Mouse (Mus musculus): ENCODE data around the gene 2410015M20Rik.
A peak's percentile ranks its signal among the peaks of the same experiment; 100 is the strongest.
"Not testable (repeated sequence)": the region's sequence is repeated elsewhere in the genome, so short reads cannot be mapped to it uniquely, and the experiment has no call there.

2410015M20Rik gene

DNA sequence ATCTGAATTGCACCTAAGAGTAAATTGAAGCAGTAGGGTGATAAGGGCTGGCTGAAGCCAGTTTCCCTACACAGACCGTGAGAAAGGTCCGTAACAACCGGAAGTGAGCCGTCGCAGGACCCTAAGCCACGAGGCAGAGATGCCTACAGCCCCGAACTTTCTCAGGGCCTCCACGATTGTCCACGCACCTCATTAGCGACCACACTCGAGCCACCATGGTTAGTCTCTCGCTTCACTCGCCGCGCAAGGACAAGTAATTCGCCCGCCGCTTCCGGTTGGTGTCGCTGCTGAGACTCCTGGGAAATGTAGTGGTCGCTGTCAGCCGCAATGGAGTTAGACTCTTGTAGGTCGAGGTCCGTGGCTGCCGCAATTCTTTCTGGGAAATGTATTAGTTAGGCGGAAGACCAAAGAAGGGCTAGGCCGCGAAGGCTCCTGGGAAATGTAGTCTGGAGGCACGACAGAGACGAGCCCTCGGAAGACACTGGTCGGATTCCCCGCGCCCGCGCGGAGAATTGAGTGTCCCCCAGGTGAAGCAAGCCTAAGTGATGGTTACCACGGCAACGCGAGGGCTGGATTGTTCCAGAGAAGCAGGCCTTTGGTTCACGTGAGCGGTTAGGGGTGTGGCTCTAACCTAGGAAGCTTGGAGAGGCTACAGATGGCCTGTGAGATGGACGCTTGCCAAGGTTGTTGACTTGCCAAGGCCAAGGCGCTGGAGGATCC lies at the start of gene 2410015M20Rik:
Gene 2410015M20Rik (minus strand): TSS at position 320 of the 720 bp plus-strand sequence.
- peak; percentile 96 for DNase-seq (ENCODE audit: low spot score)

DNA sequence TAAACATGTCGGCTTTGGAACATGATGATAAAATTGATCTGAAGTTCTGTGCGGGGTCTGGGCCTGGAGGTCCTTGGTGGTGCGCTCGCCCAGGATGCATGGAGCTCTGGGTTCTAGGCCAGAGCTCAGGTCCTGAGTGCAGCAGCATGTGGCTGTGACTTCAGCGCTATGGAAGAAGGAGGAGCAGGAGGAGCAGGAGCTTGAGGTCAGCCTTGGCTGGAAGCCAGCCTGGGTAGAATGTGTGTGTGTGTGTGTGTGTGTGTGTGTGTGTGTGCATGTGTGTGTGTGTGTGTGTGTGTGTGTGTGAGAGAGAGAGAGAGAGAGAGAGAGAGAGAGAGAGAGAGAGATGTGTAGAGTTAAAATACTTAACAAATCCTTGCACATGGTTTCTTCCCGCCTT lies 46.6 kb upstream of the 2410015M20Rik start:
- no peak for DNase-seq (ENCODE audit: low spot score)

GRCm38 (mm10) chr17:56655311-56655710 lies 45.7 kb upstream of the 2410015M20Rik start:
- DNase-seq (ENCODE audit: low spot score), result no peak

- DNase-seq (ENCODE audit: low spot score), result no peak
Observed at GRCm38 (mm10) chr17:56654771-56655170, 45.2 kb upstream of the 2410015M20Rik start.

GRCm38 (mm10) chr17:56651801-56652200 lies 42.2 kb upstream of the 2410015M20Rik start:
- DNase-seq (ENCODE audit: low spot score), result no peak

- DNase-seq (ENCODE audit: low spot score), result no peak
Observed at GRCm38 (mm10) chr17:56647546-56647945, 38.0 kb upstream of the 2410015M20Rik start.

DNA sequence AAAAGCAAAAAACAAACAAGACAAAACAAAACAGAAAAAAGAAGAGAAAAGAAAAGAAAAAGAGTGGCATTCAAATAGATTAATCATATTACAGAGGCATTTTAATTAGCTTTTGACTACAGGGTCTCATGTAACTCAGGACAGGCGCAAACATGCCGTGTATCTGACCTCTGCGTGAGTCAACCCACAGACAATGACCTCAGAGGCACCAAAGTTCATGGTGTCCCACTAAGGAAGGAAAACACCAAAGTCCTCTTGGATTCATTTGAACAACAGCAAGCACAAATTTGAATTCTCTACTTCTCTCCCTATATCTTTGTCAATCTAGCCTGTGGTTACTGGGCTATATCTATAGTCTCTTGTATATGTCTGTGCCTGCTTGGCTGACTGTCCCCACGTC lies 33.7 kb upstream of the 2410015M20Rik start:
- DNase-seq (ENCODE audit: low spot score), result no peak

DNA sequence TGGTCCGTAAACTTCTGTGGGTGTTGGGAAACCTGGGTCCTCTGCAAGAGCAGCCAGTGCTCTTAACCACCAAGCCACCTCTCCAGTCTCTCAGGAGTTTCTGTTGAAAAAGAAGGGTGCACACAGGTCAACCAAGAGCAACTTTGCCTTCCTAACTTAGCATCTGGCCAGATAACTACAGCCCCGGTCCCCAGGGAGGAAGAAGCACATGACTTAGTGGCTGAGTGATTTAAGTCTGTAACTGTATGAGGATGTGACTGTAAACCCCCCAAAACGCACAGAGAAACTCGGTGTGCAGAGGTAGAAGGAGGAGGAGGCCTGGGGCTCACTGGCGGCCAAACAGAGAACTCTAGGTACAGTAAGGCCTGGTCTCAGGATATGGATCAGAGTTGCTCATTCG lies 24.5 kb upstream of the 2410015M20Rik start:
- no peak for DNase-seq (ENCODE audit: low spot score)

DNA sequence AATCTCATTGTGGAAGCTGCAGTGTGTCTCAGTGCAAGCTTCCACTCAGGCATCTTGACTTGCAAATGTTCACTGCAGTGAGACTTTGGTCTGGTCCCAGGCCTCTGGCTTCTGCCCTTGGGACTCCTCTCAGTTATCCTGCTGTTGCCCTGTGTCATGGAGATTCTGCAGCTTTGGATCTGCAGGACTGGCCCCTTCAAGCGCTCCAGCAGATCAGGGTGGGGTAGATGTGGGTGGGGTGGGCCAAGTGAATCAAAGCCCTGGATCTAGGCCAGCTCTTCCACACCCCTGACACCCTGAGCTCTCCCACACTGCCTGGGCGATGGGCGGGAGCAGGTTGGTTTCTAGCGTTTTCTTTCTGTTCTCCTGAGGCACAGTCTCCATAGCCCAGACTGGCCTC lies 22.2 kb upstream of the 2410015M20Rik start:
- DNase-seq (ENCODE audit: low spot score), result no peak

GRCm38 (mm10) chr17:56629800-56630781 lies 20.5 kb upstream of the 2410015M20Rik start:
- DNase-seq (ENCODE audit: low spot score), result not testable (repeated sequence)

- no peak for DNase-seq (ENCODE audit: low spot score)
Observed at GRCm38 (mm10) chr17:56627530-56628277, 18.1 kb upstream of the 2410015M20Rik start, which contains the start of gene Catsperd. TSS of gene Catsperd (plus strand) at chr17:56628143.

DNA sequence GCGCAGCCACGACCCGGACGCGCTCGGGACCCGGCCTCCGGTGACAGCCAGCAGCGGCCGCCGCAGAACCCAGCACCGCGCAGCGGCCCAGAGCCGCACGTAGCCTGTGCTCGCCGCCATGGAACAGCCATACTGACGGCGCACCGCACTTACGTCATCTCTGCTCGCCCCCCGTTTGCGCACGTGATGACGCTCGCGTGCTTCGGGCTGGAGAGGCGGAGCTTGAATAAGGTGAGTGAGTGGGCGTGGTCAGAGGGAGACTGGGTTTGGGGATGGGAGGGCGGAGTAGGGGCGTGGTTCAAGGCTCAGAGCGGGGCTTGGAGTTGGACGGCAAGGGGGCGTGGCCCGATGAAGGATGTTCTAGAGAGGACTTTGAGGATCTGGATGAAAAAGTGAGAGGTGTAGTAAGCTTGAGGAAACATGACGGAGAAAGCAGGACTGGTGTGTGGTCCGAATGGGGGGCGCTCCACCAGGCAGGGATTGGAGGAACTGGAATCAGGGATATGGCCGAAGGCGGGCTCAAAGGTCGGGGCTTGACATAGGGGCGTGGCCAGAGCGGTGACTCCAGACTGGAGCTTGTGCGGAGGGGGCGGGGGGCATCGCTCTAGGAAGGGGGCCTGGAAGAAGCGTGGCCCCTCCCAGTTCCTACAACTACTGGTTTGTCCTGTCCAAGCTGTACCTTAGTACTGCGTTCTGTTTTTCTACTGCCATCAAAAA lies 17.3 kb upstream of the 2410015M20Rik start, which contains the start of gene Lonp1:
Gene Lonp1 (minus strand): TSS at position 134 of the 717 bp plus-strand sequence.
- peak; percentile 97 for DNase-seq (ENCODE audit: low spot score)

DNA sequence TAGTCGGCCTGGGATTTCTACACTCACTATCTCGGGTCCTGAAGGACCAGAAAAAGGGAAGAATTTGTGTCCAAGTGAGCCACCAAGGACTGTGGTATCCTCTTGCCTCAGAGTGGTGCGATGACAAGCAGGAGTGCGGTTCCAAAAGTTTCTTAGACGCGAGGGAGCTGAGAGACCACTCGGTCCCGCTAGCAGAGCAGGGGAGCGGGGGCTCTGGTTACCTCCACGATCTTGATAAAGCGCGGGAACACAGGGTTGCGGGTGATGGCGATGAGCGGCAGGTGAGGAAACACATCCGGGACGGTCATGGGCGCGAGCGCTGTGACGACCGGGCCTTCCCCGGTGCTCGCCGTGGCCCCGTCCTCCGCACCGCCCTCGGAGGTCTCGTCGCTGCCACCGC lies 16.7 kb upstream of the 2410015M20Rik start:
- no peak for DNase-seq (ENCODE audit: low spot score)

DNA sequence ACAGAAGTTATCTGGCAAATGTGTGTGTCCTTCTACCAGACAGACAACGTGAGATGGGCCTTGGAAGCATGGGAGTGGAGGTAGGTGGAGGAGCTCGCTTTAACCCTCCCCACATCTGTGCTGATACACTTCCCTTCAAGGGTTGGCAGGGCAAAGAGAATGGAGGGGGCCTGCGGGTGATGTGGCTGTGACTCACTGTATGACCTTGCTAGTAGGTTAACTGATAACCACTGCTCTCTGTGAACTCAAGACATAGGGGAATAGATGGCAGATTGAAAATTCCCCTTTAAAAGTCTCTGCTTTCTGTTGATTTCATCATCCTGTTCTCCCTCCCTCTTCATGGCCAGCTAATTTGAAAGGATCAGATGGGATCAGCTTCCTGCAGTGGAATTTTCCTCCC lies 15.9 kb upstream of the 2410015M20Rik start:
- DNase-seq (ENCODE audit: low spot score), result no peak

GRCm38 (mm10) chr17:56617628-56618027 lies 8.1 kb upstream of the 2410015M20Rik start:
- DNase-seq (ENCODE audit: low spot score), result no peak

- no peak for DNase-seq (ENCODE audit: low spot score)
Observed at GRCm38 (mm10) chr17:56616725-56617124, 7.2 kb upstream of the 2410015M20Rik start.

DNA sequence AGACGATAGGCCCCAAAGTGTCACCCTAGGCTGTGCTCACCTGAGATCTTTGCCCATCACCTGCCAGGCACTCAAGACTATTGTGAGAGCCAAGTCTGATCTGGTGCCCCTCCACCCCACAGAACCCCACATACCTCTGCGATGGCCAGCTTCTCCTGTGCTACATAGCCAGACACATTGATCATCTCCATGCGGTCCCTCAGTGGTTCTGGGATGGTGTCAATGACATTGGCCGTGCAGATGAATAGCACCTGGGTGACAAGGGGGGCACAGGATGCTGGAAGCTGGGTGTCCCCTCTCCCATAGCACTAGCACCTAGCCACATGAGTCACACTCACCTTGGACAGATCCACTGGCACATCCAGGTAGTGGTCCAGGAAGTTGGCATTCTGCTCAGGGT lies 6.2 kb upstream of the 2410015M20Rik start:
- no peak for DNase-seq (ENCODE audit: low spot score)

DNA sequence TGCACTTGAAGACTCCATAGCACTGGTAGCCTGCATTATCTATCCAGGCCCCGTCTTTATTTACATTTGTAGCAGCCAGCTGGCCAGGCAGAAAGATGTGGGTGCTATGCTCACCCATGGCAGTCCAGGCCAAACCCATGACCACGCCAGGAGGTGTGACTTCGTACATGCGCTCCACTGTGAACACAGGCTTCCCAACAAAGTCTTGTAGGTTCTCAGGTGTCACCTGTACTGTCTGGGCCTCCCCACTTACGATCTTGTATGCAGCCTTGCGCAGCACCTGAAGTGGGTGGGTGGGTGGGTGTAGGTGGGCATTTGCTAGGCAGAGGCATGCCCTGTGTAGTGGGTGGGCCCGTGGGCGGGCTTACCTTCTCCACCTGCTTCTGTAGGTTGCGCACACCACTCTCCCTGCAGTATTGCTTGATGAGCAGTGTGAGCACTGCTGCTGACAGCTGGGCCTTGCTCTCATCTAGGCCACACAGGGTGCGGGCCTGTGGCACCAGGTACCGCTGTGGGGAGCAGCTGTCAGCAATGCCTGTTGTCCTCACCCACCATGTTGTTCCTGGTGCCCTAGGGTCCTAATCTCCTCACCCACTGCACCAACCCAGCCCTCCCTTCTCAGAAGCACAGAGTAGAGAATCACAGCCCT lies 5.7 kb upstream of the 2410015M20Rik start:
- DNase-seq (ENCODE audit: low spot score), result no peak

DNA sequence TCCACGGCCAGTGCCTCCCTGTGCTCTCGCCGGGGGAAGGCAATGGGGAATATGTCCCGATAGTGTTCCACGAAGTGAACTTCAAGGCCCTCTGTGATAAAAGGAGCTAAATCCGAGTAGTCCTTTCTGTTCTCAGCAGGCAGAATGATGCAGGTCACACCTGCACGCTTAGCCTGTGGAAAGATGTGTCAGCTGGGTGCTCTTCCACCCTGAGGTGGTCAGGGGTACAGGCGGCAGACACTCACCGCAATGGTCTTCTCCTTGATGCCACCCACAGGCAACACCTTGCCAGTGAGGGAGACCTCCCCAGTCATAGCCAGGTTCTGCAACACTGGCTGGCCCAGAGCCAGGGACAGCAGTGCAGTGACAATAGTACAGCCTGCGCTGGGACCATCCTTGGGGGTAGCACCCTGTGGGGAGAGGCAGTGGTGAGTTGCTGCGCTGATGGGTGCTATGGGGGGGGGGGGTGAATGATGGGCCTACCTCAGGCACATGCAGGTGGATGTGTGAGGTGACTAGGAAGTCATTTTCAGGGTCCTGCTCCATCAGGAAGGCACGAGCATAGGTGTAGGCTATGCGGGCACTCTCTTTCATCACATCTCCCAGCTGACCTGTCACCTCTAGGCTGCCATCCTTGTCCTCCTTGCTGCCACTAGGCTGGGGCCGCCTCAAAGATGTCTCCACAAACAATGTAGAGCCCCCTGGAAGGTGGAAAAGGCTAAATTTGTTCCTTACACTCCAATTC lies 5.0 kb upstream of the 2410015M20Rik start:
- no peak for DNase-seq (ENCODE audit: low spot score)

GRCm38 (mm10) chr17:56613893-56614292 lies 4.3 kb upstream of the 2410015M20Rik start:
- DNase-seq (ENCODE audit: low spot score), result not testable (repeated sequence)

All from c-Kit-positive CD71-positive TER-119-positive erythroid progenitor cells, embryonic 14.5 days (primary cell).